Mouse (Mus musculus) embryo, embryonic 10 days (tissue): ENCODE measurements at regions not wholly inside any gene's neighbourhood (a gene's known extent, or its start where the extent isn't known, plus 50 kb on each side); places are given as distances from the start of the nearest gene placed in this dataset.

Source experiments
- DNase-seq: peaks from one replicate; pipeline ENCODE4 v3.0.0-alpha.2; 2015; ENCODE audit warnings: low spot score

DNA sequence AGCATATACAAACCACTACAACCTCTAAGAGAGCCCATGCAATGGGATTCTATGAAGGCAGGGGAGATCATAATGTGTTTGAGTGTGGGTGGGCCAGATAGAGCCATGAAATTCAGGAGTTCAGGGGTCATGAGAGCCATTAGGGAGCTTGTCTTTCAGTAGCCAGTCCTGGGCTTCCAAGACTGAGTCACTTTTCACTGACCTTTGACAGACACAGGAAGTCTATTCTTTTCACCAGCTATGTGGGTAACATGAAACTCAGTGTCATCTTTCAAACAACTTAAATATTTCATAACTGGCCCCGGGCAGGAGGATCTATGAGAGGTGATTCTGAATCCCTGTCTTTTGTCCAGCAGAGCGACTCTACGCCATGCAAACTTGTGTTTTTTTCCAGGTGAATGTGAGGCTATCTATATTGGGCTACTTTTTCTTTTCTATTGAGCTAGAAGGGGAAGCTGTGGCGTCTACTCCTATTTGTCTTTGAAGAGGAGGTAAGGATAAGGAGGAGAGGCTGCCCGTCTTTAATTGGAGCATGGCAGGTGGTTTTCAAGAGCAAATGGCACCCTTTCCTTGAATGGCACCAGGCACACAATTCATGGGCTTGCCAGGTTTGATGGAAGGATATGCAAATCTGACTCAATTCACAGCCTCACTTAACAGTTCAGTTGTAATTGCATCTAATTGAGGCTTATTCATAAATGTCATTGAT lies 95.6 kb upstream of the Chd2 start:
- peak; percentile 65 for DNase-seq

DNA sequence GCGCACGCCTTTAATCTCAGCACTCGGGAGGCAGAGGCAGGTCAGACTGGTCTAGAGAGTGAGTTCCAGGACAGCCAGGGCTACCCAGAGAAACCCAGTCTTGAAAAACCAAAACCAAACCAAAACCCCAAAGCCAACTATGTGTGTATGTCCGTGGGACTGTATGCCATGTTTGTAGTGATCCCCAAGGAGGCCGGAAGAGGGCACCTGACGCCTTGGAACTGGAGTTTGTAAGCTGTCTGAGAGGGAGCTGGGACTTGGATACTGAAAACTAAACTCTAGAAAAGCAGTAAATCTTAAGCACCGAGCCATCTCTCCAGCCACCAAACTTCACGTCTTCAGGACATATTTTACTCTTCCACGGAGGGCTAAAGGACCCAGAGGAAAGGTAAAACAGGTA lies 93.8 kb upstream of the Chd2 start:
- no peak for DNase-seq

DNA sequence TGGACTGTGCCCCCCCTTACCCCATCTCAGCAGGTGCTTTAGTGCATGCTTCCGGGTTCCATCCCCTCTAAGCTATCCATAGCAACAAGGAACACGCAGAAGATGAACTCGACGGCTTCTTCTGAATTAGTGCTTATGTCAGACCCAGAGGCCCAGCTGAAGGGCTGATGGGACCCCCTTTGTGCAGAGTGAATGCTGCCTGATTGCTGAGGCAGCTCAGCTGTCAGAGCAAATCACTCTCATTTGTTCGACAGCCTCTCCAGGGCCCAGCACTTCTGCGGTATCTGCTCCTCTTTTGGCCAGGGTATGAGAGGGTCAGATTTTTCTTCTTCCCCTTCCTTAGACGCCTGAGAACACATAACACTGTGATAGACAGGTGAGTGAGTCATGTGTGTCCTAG lies 89.2 kb upstream of the Chd2 start:
- DNase-seq: peak; percentile 54

DNA sequence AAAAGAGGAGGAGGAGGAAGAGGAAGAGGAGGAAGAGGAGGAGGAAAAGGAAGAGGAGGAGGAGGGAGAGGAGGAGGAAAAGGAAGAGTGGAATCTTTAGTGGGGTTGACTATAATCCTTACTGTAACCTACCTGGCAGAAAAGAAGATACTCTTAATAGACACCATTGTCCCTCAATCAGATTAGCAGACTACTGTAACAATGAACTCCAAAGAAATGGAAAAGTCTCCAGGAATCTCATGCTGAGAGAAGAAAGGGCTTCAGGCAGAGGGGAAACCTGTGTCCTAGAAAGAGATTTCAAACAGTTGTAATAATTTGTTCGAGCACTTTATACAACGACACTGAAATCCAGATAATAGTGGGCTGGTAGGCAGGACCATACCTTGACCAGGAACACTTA lies 87.6 kb upstream of the Chd2 start:
- DNase-seq: no peak

DNA sequence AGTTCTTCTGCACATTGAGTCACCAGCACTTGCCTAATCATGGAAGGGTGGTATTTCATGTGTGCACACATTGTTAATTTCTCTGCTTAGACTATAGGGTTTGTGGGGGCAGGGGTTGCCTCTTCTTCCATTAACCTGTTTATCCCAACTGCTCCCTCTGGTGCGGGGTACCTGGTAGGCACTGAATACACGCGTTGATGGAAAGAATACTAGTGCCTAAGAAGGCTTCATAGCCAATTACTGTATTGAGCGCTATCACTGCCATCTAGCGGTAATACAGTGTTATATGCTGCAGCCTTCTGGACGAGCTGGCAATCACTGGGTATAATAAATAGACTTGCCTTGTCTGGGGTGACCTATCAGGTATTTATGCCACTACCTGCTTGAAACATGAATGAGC lies 86.4 kb upstream of the Chd2 start:
- DNase-seq: peak; percentile 96

DNA sequence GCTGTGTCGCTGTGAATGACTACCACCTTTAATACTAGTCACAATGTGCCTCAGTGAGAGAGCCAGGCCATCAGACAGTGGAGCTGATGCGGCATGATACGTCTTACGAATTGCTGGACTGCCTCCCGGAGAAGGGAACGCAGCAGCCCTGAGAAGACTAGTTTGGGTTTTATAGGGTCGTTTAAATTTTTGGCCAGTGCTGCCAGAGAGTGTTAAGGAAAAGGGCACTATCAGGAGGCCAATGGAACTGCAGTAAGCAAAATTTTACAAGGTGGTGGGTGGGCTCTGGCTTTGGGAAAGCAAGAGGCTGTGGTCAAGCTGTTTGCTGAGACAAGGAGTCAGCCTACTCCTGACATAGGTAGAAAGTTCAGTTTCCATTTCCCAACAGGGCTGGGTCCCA lies 84.7 kb upstream of the Chd2 start:
- no peak for DNase-seq

DNA sequence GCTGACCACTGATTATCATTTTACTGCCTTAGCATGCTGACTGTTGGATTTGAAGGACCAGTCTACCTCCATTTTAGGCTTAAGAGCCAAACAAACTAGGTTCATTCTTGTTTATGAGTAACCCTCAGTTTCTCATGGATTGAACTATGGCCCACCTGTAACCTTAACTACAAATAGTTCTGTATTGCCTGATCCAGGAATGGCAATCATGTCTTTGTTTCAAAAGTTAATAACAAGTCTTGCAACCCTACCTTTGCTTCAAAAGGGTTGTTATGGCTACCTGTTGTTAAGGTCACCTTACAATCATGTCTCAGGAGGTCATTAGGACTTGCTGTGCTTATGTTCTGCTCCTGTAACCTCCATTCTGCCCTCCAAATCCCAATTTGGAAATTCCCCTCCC lies 84.0 kb upstream of the Chd2 start:
- DNase-seq: no peak

DNA sequence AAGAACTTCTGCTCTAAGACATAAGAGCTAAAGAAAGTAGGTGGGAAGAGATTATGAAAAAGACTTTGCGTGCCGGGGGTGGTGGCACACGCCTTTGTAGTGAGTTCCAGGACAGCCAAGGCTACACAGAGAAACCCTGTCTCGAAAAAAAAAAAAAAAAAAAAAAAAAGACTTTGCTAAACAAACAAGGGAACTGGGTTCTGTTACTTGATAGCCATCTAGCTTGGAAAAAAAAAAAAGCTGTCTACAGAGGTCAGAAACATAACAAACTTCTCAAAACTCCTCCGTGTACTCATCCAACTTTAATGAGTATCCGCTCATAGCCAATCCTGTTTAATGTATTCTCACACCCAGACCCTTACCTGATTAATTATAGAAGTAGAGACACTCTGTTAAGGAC lies 83.4 kb upstream of the Chd2 start:
- DNase-seq: no peak

DNA sequence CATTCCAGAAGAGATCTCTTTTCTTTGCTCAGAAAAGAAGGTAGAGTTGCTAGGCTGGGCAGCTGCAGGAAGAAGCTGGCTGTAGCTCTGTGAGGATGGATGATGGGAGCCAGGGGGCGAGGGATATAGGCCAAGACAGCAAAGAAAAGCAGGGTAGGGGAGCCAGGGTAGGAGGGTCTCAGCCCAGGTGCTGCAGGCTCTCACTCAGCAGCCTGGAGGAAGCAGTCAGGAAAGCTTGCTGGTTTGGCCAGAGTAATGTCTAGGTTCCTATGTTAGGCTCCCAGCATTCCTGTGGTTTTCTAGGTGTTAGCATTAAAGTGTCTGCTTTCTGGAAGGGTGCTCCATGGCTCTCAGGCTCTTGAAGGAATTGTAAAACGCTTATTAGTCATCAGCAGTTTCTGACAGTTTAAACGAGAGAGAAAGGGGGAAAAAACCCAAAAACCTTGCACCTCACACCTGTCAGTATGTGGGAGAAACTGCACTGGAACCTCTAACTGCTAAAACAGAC lies 82.5 kb upstream of the Chd2 start:
- DNase-seq: no peak

DNA sequence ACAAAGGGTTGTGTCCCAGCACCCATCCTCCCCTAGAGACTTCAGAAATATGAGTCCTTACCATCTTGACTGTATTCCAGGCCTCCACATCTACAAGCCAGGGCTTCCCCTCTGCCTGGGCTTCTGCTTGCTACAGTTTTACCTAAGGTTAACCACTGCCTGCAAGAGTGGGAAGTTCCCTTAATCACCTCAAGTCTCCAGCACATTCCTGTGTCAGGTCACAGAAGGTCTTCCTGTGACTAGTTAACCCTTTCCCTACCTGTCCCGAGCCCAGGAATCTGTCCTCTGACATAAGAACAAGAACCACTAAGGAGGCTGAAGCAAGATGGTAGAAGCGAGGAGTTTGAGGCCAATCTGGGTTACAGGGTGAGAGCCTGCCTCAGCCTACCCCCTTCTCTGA lies 80.8 kb upstream of the Chd2 start:
- DNase-seq: peak; percentile 53

DNA sequence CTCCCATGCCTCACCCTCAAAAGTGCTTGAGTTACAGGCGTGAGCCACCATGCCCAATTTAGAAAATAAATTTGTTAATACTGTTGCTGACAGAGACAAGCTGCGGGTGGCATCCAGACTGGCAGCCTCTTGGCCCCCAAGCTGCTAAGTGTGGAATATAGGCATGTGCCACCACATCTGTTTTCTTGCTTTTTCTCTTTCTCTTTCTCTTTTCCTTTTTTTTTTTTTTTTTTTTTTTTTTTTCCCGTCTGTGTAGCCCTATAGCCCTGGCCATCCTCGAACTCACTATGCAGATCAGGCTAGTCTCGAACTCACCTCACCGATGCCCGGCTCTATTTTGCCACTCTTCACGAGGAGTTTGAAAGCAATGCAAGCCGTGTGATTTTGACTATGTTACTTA lies 78.7 kb upstream of the Chd2 start:
- DNase-seq: no peak

DNA sequence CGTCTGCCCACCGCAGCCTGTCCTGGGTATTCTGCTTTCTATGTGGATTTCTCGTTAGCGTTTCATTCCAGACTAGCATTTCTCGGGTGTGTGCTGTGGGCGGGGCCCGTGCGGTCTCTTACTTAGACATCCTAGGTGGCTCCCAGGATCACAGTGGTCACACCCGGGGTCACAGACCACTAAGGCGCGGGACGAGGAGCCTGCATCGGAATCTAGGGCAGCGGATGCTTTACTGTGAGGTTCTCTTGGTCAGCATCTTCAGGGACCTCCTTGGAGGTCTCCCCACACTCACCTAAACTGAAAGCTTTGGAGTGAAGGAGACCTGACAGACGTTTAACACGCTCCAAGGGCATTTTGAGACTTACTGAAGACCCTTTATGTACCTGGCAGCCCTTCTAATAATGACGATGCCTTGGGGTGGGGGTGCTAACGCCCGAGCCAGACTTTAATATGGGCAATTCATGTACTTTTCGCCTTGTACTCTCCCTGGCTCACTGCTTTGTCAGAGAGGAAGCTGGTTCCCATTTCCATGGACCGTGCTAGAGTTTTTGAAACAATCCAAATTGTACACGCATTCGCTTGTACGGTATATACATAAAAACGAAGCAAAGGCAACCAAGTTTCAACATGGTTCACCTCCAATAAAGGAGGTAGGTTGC lies 77.3 kb upstream of the Chd2 start:
- DNase-seq: no peak

DNA sequence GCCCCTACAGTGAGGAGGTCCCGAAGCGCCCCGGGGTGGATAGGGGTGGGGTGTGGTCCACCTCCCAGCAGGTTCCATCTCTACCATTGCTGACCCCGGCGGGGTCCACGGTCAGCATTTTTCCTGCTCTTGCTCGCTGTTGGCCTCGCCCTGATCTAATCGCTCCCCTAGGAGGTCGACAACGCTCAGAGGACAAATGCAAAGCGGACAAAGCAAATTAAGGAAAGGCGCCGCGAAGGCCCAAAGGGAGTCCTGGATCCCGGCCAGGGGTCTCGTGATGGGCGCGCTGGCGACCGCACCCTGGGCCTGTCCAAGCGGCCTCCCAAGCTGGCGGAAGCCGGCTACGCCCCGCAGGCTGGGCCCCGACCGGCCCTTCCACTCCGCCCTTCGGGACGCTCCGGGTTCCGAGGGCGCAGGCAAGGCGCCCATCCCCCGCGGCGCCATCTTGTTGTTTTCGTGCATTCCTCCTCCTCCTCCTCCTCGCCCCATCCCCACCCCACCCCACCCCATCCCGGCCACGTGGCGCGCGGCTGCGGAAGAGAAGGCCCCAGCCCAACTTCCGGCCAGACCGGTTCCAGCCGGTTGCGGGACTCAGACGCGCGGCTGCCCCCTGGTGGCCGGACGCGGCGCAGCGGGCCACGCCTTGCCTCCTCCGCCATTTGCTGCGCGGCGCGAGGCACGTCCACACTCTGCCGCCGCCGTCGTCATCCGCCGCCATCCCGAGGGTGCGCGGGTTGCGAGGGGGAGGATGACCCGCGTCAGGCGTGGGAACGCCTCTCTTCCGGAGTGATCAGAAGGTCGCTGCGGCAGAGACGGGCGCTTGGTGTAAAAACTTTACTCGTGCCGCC lies 76.5 kb upstream of the Chd2 start:
- DNase-seq: peak; percentile 97

DNA sequence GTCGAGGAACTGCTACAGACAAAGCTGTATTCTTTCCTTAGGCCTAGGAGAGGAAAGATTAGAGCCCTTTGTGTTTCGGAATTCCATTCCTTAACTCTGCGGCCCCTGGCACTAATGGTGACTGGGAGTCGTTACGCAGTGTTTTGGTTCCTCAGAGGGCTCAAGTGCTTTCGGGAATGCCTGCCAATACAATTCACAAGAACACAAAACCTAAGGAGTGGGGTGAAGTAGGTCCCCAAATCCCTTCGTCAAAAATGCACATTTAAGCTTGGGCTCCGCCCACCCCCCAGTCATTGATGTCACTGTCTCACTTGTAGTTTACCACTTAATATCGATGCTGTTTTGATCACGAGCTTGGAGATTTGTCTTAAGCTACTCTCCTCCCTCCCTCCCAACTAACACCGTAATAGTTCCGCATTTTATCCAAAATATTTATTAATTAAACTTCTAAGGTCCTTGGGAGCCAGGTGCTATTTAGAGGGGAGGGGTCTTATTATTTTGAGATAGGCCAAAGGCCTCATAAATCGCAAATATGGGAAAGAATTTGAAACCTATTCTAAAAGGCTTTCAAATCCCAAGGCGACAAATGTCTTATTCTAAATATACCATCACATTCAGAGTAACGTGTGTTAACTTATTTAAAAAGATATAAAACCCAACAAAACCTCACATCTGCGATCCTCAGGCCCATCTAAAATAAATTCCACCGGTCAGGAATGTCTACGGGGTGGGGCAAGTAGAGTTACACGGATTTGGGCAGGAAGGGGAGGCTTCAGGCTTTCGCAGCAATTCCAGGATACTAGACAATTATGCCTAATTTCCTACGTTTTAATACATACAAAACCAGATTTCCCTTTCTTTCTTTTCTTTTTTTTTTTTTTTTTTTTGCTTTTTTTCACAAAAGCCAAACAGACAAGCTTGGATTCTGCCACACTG lies 75.6 kb upstream of the Chd2 start:
- peak; percentile 71 for DNase-seq

DNA sequence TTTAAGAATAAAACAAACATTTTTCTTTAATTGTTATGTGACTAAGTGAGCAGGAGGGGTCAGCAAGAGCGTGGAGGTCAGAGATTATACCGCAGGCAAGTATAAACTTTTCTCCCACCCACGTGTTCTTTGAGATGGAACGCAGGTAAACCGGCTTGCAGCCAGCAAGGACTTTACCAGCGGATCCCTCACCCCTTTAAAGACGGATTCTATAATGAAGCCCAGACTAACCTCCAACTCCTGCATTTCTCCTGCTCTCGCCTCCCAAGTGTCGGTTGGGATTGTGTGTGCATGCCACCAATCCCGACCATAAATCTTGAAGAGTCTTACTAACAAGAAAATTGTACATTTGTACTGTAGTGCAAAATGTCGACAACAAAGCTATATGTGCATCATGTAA lies 74.4 kb upstream of the Chd2 start:
- DNase-seq: peak; percentile 40

DNA sequence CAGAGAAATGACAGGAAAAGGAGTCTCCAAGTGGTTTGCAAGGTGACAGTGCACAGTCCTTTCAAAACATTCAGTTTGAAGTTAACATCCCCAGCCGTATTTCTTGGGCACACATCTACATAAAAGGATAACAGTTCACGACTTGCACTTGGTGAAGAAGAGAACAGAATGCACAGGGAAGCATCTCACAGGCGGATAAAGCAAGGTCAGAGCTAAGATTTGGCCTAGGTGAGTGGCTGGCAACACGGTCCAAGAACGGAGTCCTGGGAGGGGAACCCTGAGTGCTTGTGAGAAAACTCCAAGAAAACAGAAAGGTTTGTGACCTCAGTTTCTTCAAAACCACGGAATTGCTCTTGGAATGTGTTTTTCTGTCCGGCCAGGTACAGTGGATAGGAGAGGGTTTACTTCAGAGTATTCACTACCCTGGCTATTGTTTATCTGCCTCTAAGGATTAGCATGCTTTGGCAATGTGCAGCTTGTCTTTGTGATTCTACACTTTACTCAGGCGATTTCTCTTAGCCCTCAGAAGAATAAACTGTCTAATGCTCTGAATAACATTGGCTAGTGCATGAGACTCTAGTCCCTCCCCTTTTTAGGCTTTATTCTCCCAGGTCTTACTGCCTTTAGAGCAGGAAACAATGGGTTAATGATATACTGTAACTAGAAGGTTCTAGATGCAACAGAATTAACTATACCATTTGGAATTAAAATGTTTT lies 73.4 kb upstream of the Chd2 start:
- no peak for DNase-seq

DNA sequence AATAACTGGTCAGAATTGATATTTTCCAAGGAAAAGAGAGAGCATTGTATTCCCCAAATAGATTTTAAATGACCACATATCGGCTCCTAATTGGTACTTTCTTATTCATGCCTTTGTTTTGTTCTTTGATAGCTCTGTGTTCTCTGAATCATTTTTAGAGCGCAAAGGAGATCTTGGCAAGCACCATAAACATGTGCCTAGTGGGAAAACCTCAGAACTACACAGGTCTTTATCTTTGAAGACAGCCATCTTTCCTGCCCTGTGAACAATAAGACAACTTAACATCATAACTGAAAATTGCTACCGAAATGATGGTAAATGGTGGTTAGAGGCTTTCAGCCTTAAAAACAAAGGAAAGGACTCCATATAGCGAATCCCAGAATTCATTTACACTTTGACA lies 72.7 kb upstream of the Chd2 start:
- no peak for DNase-seq

DNA sequence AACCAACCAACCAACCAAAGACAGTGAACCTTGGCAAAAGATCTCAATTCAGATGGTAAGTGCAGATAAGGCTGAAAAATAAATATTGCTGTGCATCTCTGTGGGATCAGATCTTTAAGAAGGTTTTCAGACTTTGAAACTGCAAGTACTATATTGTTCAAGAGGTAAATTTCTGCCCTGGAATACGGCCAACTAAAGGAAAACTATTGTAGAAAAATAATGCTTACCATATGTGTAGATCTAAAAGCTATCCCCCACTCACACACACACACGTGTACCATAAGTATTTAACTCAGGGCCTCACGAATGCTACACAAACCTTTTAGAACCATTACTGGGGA lies 71.1 kb upstream of the Chd2 start:
- no peak for DNase-seq

DNA sequence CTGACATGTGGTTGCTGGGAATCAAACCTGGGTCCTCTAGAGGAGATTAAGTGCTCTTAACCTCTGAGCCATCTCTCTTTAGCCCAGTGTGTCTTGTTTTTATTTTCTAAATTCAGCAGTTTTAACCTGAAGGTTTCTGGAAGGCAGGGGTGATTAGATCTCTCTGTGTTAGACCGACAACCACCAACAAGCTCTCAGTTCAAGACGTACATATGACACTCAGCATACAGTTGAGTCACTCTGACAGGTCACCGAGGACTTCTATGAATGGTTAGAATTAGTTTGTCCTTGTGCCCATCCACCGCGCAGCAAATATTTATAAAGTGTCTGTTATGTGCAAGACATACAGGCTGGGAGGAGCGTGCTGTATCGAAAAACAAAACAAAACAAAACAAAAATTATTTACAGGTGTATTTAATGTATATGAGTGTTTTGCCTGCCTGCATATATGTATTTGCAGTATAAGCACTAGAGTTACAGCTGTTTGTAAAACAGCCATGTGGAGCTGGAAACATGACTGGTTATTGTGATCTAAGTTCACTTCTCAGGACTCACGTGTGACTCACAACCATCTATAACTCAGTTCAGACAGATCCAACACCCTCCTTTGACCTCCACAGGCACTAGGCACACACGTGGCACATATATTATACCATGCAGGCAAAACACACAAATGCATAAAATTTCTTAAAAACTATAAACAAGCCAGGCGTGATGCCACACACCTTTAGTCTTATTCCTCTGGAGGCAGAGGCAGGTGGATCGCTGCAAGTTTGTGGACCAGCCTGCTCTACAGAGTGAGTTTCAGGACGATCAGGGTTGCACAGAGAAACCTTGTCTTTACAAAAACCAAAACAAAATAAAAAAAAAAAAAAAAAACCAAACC lies 70.5 kb upstream of the Chd2 start:
- DNase-seq: no peak

DNA sequence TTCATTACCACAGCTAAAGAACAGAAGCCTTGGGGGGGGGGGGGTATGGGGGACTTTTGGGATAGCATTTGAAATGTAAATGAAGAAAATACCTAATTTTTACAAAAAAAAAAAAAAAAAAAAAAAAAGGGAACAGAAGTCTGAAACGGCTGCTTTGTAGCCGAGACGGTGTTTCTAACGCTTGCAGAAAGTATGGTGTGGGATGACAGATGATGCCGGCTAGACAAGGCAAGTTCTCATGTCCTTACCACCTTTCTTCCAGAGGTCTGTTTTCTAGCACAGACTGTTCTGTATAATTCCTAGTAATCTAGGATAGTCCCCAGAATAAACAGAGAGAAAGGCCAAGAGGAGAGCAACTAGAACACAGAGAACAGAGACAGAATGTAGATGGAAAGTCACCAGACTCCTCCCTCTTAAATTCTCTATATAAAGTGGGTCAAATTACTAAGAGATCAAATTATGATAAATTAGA lies 67.2 kb upstream of the Chd2 start:
- no peak for DNase-seq
